Comparison of ENCODE assay signal across 11 mouse cellular contexts in the genomic region with DNA sequence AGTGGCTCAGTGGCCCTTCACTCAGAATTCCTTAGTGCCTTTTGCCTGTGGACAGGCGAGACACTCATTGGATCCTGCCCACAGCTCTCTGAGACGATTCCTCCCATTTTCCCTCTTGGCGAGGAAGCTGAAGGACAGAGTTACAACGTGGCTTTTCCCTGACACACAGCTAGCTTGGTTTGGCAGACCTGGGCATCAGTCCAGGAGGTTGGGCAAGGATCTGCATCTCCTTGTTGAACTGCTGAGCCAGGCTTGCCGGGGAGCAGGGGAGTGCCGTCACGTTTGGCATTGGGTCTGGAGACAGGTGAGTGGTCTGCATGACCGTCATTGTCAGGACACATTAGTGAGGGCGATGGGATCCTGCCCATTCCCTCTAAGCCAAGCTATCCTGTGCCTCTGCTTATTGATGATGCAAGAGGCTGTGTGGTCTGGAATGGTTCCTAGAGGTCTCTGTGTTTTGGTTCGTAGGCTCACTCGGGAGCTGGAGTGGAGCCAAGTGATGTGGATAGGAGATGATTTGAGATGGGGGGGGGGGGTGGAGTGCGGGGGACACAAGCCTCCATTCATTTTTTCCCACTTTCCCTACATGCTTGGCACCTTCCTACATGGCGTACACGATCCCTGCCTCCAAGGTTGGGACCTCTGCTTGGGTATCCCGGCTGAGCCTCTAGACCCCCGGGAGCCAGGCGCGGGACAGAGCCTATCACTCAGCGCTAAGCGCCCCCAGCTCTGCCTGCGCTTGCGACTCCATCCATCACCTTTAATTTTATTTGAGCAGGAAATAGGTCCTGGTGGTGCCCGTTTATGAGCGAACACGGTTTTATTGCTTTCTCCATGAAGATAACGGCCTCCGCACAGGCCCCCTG. TPM values are rescaled to one million over a fixed set of nuclear protein-coding genes. Genes with fewer than 3 reads are reported as not detected.
A peak's percentile ranks its signal among the peaks of the same experiment; 100 is the strongest.
DNase-seq lines count a peak whose midpoint lies in the region; ATAC-seq lines count a peak whose summit lies in the region.
"Had no signal": no experiment of that assay in that cellular context is flagged by ENCODE, and none has a peak within 500 bp of the region (broad histone marks: within the 10 kb centered on the region; RNA-seq: fewer than 3 reads in every experiment).

No protein-coding gene starts in this region.

- 68% methylated on average over 27 of the region's 27 CpGs for WGBS in heart, embryonic 15.5 days
- 80% methylated on average over 27 of the region's 27 CpGs for WGBS in heart, embryonic 10.5 days

- H3K27me3 ChIP-seq in heart, embryonic 15.5 days, result no peaks in the 10 kb centered on the region
- H3K27me3 ChIP-seq in heart, embryonic 10.5 days (ENCODE audit: insufficient read depth, poor library complexity, severe bottlenecking), result peaks cover 26% of the 10 kb centered on the region
- H3K27me3 ChIP-seq: midbrain, embryonic 12.5 days had no signal

- H3K4me1 ChIP-seq in heart, embryonic 15.5 days (replicated peaks), result no peaks in the 10 kb centered on the region
- H3K4me1 ChIP-seq in heart, embryonic 10.5 days, result peaks cover 14% of the 10 kb centered on the region
- H3K4me1 ChIP-seq: midbrain, embryonic 12.5 days had no signal

- H3K4me2 ChIP-seq in heart, embryonic 15.5 days, result no peak overlapping the region
- H3K4me2 ChIP-seq: midbrain, embryonic 12.5 days had no signal

- no peaks in the 10 kb centered on the region for H3K36me3 ChIP-seq in heart, embryonic 15.5 days
- no peaks in the 10 kb centered on the region for H3K36me3 ChIP-seq in heart, embryonic 10.5 days
- H3K36me3 ChIP-seq: forebrain, embryonic 10.5 days; midbrain, embryonic 12.5 days had no signal

- H3K4me3 ChIP-seq in heart, embryonic 15.5 days, result no peak overlapping the region
- no peak overlapping the region for H3K4me3 ChIP-seq in heart, embryonic 10.5 days
- H3K4me3 ChIP-seq: forebrain, embryonic 10.5 days; midbrain, embryonic 12.5 days had no signal

- H3K9ac ChIP-seq in heart, embryonic 15.5 days, result no peak overlapping the region
- H3K9ac ChIP-seq: midbrain, embryonic 12.5 days had no signal

- peak; percentile 24; the same call in 1 of the 2 replicates for ATAC-seq in heart, embryonic 15.5 days (replicated peaks; ENCODE audit: insufficient number of reproducible peaks, insufficient read depth, low FRiP score, low read depth)
- ATAC-seq in inflammation-experienced regulatory T-cells, adult 6 months, result no peak

- DNase-seq in heart, embryonic 10.5 days (ENCODE audit: low spot score), result no peak
- peak; percentile 24 for DNase-seq in right cerebral cortex, postnatal 14 days
- DNase-seq in right cerebral cortex, postnatal 25 days, result no peak
- peak; percentile 72 to 74 for DNase-seq in cerebellum, postnatal 14 days
- DNase-seq in ovary, postnatal 14 days (ENCODE audit: low spot score), result peak; percentile 18
- DNase-seq in embryo, embryonic 10 days (ENCODE audit: low spot score), result no peak

- H3K27ac ChIP-seq in heart, embryonic 15.5 days, result no peak overlapping the region
- H3K27ac ChIP-seq in heart, embryonic 10.5 days, result no peak overlapping the region
- H3K27ac ChIP-seq: midbrain, embryonic 12.5 days had no signal

- H3K9me3 ChIP-seq in heart, embryonic 15.5 days (replicated peaks), result no peaks in the 10 kb centered on the region
- H3K9me3 ChIP-seq in heart, embryonic 10.5 days, result no peaks in the 10 kb centered on the region
- H3K9me3 ChIP-seq: forebrain, embryonic 10.5 days; midbrain, embryonic 12.5 days had no signal

RNA-seq across cellular contexts. Expression of gene Glp1r, which starts 9.5 kb away (rescaled TPM):
- 0.55 and 0.94 TPM in 2 replicates for polyA plus RNA-seq in heart, embryonic 15.5 days (2015; fragmentation: Nextera tagmentation; extraction: Ambion mirVana)
- polyA plus RNA-seq in heart, embryonic 10.5 days (2016; fragmentation: Nextera tagmentation; extraction: Ambion mirVana), result 0.10 TPM in 1 of 2 replicates, not detected in the other
- under 1 TPM in 2 of 3 experiments, not detected in 1; 0.08 to 0.18 TPM for polyA plus RNA-seq in inflammation-experienced regulatory T-cells, adult 6 months (2017; shearing (Covaris generic))
- polyA plus RNA-seq: forebrain, embryonic 10.5 days had no signal

RNA-seq across cellular contexts. Expression of gene Umodl1, which starts 43.3 kb away (rescaled TPM):
- polyA plus RNA-seq in heart, embryonic 15.5 days (2015; fragmentation: Nextera tagmentation; extraction: Ambion mirVana), result 0.11 and 1.9 TPM in 2 replicates
- 0.06 and 0.11 TPM in 2 replicates for polyA plus RNA-seq in heart, embryonic 10.5 days (2016; fragmentation: Nextera tagmentation; extraction: Ambion mirVana)
- polyA plus RNA-seq in inflammation-experienced regulatory T-cells, adult 6 months (2017; shearing (Covaris generic)), result not detected
- polyA plus RNA-seq: forebrain, embryonic 10.5 days; midbrain, embryonic 12.5 days; spleen, adult 2 months had no signal

Comparison
In these comparisons a context has a peak if more than half of its experiments do, and no peak if none do; other contexts are left out.
1. DNase-seq: peak in right cerebral cortex, postnatal 14 days (single experiment), cerebellum, postnatal 14 days (2 of 2) and ovary, postnatal 14 days (single experiment); none in heart, embryonic 10.5 days (single experiment), right cerebral cortex, postnatal 25 days (single experiment) and embryo, embryonic 10 days (single experiment).